Mouse (Mus musculus): ENCODE measurements around the gene Dcdc2b. TPM values are rescaled to one million over a fixed set of nuclear protein-coding genes. Genes with fewer than 3 reads are reported as not detected.

Dcdc2b gene
- polyA plus RNA-seq, 1 experiment: 0.36 TPM

DNA sequence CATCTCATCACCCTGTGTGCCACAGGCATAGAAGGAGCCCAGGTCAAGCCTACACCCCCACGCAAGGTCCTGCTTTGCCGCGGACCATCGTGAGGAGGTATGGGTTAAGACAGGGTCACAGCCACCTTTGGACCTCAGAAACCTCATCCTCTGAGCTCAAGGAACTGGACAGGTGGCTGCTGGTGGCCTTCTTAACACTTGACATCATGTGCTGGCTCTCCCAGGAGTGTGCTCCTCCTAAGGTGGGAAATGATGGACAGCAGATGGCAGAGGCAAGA, 41.0 kb downstream of the Dcdc2b start:
- TF ChIP-seq MYOG (IDR thresholded peaks at IDR 0.05; ENCODE audit: control insufficient read depth in 1 of 3, insufficient read depth in 1 of 3, insufficient read length in 2 of 3, low read depth in 2 of 3) (no peak), POLR2AphosphoS2 (IDR thresholded peaks at IDR 0.05; ENCODE audit: insufficient read length, low read depth) (no peak), SRF (IDR thresholded peaks at IDR 0.05; ENCODE audit: control insufficient read depth, insufficient read length, low read depth) (no peak), USF1 (IDR thresholded peaks at IDR 0.05; ENCODE audit: low read depth) (no peak), MAX (IDR thresholded peaks at IDR 0.05; ENCODE audit: low read depth) (no peak), E2F4 (IDR thresholded peaks at IDR 0.05; ENCODE audit: insufficient read depth) (no peak), POLR2A (IDR thresholded peaks at IDR 0.05; ENCODE audit: insufficient read length, low read depth) (no peak), CEBPB (IDR thresholded peaks at IDR 0.05; ENCODE audit: insufficient read depth, poor library complexity, severe bottlenecking) (no peak), REST (IDR thresholded peaks at IDR 0.05; ENCODE audit: insufficient read depth, insufficient read length) (no peak), TCF12 (IDR thresholded peaks at IDR 0.05; ENCODE audit: insufficient read depth, poor library complexity, severe bottlenecking) (no peak), MYOD1 (IDR thresholded peaks at IDR 0.05; ENCODE audit: control insufficient read depth in 1 of 3, insufficient read length in 2 of 3, low read depth in 2 of 3) (no peak), TCF3 (IDR thresholded peaks at IDR 0.05; ENCODE audit: insufficient read length, low read depth) (no peak)
- Histone ChIP-seq H3K36me3 (ENCODE audit: control insufficient read depth, insufficient read depth) (no peaks in the 10 kb centered on the region), H3K4me2 (ENCODE audit: low read depth) (no peak overlapping the region), H3K4me3 (no peak overlapping the region), H3ac (ENCODE audit: control insufficient read depth, insufficient read length) (no peak overlapping the region), H3K79me2 (ENCODE audit: control insufficient read depth, insufficient read depth) (no peaks in the 10 kb centered on the region), H3K27me3 (ENCODE audit: control insufficient read depth, insufficient read depth, insufficient read length) (no peaks in the 10 kb centered on the region)

DNA sequence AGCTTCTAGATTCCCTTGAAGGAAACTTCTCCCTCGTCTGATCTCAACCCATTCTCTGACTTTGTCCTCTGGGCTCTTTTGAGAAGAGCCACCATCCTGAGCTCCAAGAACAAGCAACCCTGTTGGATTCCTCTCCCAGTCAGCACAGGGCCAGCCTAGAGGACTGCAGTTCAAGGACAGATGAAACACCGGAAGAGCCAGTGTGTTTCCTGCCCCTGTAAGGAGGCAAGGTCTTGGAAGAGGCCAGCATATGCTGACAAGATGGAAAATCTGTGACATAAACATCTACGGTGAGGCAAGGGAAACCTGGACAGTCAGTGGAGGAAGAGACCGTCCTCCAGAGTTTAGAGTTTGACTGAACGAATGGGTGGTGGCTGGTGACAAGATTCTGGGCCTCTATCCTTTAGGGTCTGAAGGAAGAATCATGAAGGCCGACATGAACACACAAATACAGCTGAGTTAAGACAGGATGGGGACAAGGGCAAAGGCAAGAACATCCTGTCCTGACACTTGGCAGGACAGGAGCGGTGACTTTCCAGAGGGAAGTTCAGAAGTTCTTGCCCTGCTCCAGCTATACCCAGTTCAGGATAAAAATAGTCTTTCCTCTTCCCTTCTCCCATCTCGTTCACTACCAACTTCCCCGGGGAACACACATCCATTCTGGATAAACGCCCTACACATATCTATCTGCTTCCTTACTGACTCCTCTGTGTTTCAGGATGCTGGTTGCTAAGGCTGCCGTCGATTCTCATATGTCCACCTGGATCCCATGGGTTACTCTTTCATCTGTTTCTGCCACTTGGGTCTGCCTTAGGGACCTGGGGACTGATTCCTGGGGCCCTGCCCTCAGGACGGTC, 41.6 kb downstream of the Dcdc2b start:
- no peak overlapping the region for H3ac ChIP-seq (ENCODE audit: control insufficient read depth, insufficient read length)
- no peak for TF ChIP-seq USF1 (IDR thresholded peaks at IDR 0.05; ENCODE audit: low read depth)
- TF ChIP-seq E2F4 (IDR thresholded peaks at IDR 0.05; ENCODE audit: insufficient read depth): no peak
- TF ChIP-seq CEBPB (IDR thresholded peaks at IDR 0.05; ENCODE audit: insufficient read depth, poor library complexity, severe bottlenecking): no peak
- TF ChIP-seq TCF12 (IDR thresholded peaks at IDR 0.05; ENCODE audit: insufficient read depth, poor library complexity, severe bottlenecking): no peak
- TF ChIP-seq POLR2A (IDR thresholded peaks at IDR 0.05; ENCODE audit: insufficient read length, low read depth): no peak
- no peak for TF ChIP-seq MAX (IDR thresholded peaks at IDR 0.05; ENCODE audit: low read depth)
- no peak for TF ChIP-seq MYOG (IDR thresholded peaks at IDR 0.05; ENCODE audit: control insufficient read depth in 1 of 3, insufficient read depth in 1 of 3, insufficient read length in 2 of 3, low read depth in 2 of 3)
- TF ChIP-seq MYOD1 (IDR thresholded peaks at IDR 0.05; ENCODE audit: control insufficient read depth in 1 of 3, insufficient read length in 2 of 3, low read depth in 2 of 3): no peak
- no peak for TF ChIP-seq SRF (IDR thresholded peaks at IDR 0.05; ENCODE audit: control insufficient read depth, insufficient read length, low read depth)
- TF ChIP-seq POLR2AphosphoS2 (IDR thresholded peaks at IDR 0.05; ENCODE audit: insufficient read length, low read depth): no peak
- no peak for TF ChIP-seq REST (IDR thresholded peaks at IDR 0.05; ENCODE audit: insufficient read depth, insufficient read length)
- no peak for TF ChIP-seq TCF3 (IDR thresholded peaks at IDR 0.05; ENCODE audit: insufficient read length, low read depth)
- H3K4me2 ChIP-seq (ENCODE audit: low read depth): no peak overlapping the region
- H3K79me2 ChIP-seq (ENCODE audit: control insufficient read depth, insufficient read depth): no peaks in the 10 kb centered on the region
- no peaks in the 10 kb centered on the region for H3K27me3 ChIP-seq (ENCODE audit: control insufficient read depth, insufficient read depth, insufficient read length)
- no peaks in the 10 kb centered on the region for H3K36me3 ChIP-seq (ENCODE audit: control insufficient read depth, insufficient read depth)
- H3K4me3 ChIP-seq: no peak overlapping the region

GRCm38 (mm10) chr4:129571551-129572084, 42.4 kb downstream of the Dcdc2b start:
- TF ChIP-seq CEBPB (IDR thresholded peaks at IDR 0.05; ENCODE audit: insufficient read depth, poor library complexity, severe bottlenecking) (no peak), TCF3 (IDR thresholded peaks at IDR 0.05; ENCODE audit: insufficient read length, low read depth) (no peak), SRF (IDR thresholded peaks at IDR 0.05; ENCODE audit: control insufficient read depth, insufficient read length, low read depth) (no peak), POLR2AphosphoS2 (IDR thresholded peaks at IDR 0.05; ENCODE audit: insufficient read length, low read depth) (no peak), REST (IDR thresholded peaks at IDR 0.05; ENCODE audit: insufficient read depth, insufficient read length) (no peak), MAX (IDR thresholded peaks at IDR 0.05; ENCODE audit: low read depth) (no peak), MYOD1 (IDR thresholded peaks at IDR 0.05; ENCODE audit: control insufficient read depth in 1 of 3, insufficient read length in 2 of 3, low read depth in 2 of 3) (no peak), TCF12 (IDR thresholded peaks at IDR 0.05; ENCODE audit: insufficient read depth, poor library complexity, severe bottlenecking) (no peak), USF1 (IDR thresholded peaks at IDR 0.05; ENCODE audit: low read depth) (no peak), E2F4 (IDR thresholded peaks at IDR 0.05; ENCODE audit: insufficient read depth) (no peak), POLR2A (IDR thresholded peaks at IDR 0.05; ENCODE audit: insufficient read length, low read depth) (no peak), MYOG (IDR thresholded peaks at IDR 0.05; ENCODE audit: control insufficient read depth in 1 of 3, insufficient read depth in 1 of 3, insufficient read length in 2 of 3, low read depth in 2 of 3) (no peak)
- Histone ChIP-seq H3K79me2 (ENCODE audit: control insufficient read depth, insufficient read depth) (no peaks in the 10 kb centered on the region), H3K36me3 (ENCODE audit: control insufficient read depth, insufficient read depth) (no peaks in the 10 kb centered on the region), H3K27me3 (ENCODE audit: control insufficient read depth, insufficient read depth, insufficient read length) (no peaks in the 10 kb centered on the region), H3K4me2 (ENCODE audit: low read depth) (no peak overlapping the region), H3K4me3 (no peak overlapping the region), H3ac (ENCODE audit: control insufficient read depth, insufficient read length) (no peak overlapping the region)

DNA sequence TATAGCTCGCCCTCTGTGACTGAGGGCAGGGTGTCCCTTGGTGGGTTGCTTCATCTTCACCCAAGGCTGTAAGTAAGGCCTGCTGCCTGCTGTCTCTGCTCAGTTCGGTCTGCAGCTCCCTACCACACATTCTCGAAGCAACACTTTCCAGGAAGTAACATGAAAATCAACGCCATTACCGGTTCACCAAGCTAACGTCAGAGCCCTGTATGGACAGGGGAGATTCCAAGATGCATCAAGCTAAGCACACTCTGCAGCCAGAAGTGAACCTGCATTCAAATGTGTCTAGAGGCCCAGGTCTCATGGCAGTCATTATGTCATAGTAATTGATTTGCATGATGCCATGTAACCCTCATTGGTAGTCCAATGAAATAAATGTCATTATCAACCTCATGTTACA, 44.0 kb downstream of the Dcdc2b start:
- H3K4me3 ChIP-seq: no peak overlapping the region
- H3K79me2 ChIP-seq (ENCODE audit: control insufficient read depth, insufficient read depth): no peaks in the 10 kb centered on the region
- no peak overlapping the region for H3K4me2 ChIP-seq (ENCODE audit: low read depth)
- no peak overlapping the region for H3ac ChIP-seq (ENCODE audit: control insufficient read depth, insufficient read length)
- TF ChIP-seq MYOD1 (IDR thresholded peaks at IDR 0.05; ENCODE audit: control insufficient read depth in 1 of 3, insufficient read length in 2 of 3, low read depth in 2 of 3) (no peak), SRF (IDR thresholded peaks at IDR 0.05; ENCODE audit: control insufficient read depth, insufficient read length, low read depth) (no peak)
- no peaks in the 10 kb centered on the region for H3K27me3 ChIP-seq (ENCODE audit: control insufficient read depth, insufficient read depth, insufficient read length)
- no peaks in the 10 kb centered on the region for H3K36me3 ChIP-seq (ENCODE audit: control insufficient read depth, insufficient read depth)

Data from myocyte (in vitro differentiated cells).